14 mouse cellular contexts compared by ENCODE assay signal in the genomic region with DNA sequence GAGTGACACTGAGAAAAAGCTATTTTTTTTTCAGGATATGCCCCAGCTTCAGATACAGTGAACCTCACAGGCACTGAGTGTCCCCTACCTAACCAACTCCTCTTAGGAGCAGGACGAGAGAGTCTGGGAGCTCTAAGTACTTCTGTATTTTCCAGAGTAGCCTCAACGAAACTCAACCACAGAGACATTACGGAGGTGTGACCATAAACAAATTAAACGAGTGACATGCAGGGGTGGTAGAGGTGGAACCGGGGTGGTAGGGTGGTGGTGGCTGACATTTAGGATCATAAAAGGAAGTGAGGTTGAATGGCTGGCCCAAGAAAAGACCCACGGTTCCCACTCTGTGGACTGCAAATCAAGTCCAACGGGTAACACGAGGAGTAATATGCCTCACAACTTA.
"Had no signal": no experiment of that assay in that cellular context is flagged by ENCODE, and none has a peak within 500 bp of the region (broad histone marks: within the 10 kb centered on the region; RNA-seq: fewer than 3 reads in every experiment).

No protein-coding gene starts in this region.

- H3K4me3 ChIP-seq: limb, embryonic 13.5 days; megakaryocyte, embryonic 14.5 days; midbrain, embryonic 15.5 days had no signal

- H3K9ac ChIP-seq: limb, embryonic 13.5 days; liver, embryonic 14.5 days; midbrain, embryonic 15.5 days had no signal

- H3K36me3 ChIP-seq: limb, embryonic 13.5 days; midbrain, embryonic 15.5 days had no signal

- H3K4me1 ChIP-seq: limb, embryonic 13.5 days; midbrain, embryonic 15.5 days had no signal

- H3K9me3 ChIP-seq: limb, embryonic 13.5 days; megakaryocyte, embryonic 14.5 days; midbrain, embryonic 15.5 days had no signal

- ATAC-seq: intestine, postnatal 0 days; midbrain, embryonic 15.5 days had no signal

- H3K4me2 ChIP-seq: limb, embryonic 13.5 days; midbrain, embryonic 11.5 days; midbrain, embryonic 15.5 days had no signal

- DNase-seq: kidney, adult 9 months; kidney, postnatal 36 days; left cerebral cortex, postnatal 4 days; lung, adult 18-20 months; lung, postnatal 36 days; right cerebral cortex, adult 18-20 months; thymus, postnatal 4 days had no signal

- H3K27me3 ChIP-seq: limb, embryonic 13.5 days; megakaryocyte, embryonic 14.5 days; midbrain, embryonic 15.5 days had no signal

- H3K27ac ChIP-seq: kidney, postnatal 0 days; limb, embryonic 13.5 days; liver, embryonic 14.5 days; midbrain, embryonic 15.5 days had no signal
